ENCODE assay signal across 19 mouse cellular contexts in genomic region chr7:145190520-145190919, GRCm38 (mm10). TPM values are rescaled to one million over a fixed set of nuclear protein-coding genes. Genes with fewer than 3 reads are reported as not detected.
"Had no signal": no experiment of that assay in that cellular context is flagged by ENCODE, and none has a peak within 500 bp of the region (broad histone marks: within the 10 kb centered on the region; RNA-seq: fewer than 3 reads in every experiment).

No protein-coding gene starts in this region.

- H3K36me3 ChIP-seq: midbrain, embryonic 13.5 days; midbrain, embryonic 15.5 days; neural tube, embryonic 12.5 days had no signal

- DNase-seq: lung, adult 18-20 months; lung, embryonic 14.5 days; lung, postnatal 10 days; lung, postnatal 4 days; right cerebral cortex, postnatal 25 days; right cerebral cortex, postnatal 4 days; spleen, adult 18-20 months; thymus, adult 18-20 months; thymus, postnatal 25 days; thymus, postnatal 4 days had no signal

- H3K27ac ChIP-seq: liver, embryonic 14.5 days; midbrain, embryonic 13.5 days; midbrain, embryonic 15.5 days; neural tube, embryonic 12.5 days had no signal

- ATAC-seq: midbrain, embryonic 13.5 days; midbrain, embryonic 15.5 days had no signal

- H3K4me3 ChIP-seq: megakaryocyte, embryonic 14.5 days; midbrain, embryonic 13.5 days; midbrain, embryonic 15.5 days; neural tube, embryonic 12.5 days had no signal

RNA-seq across cellular contexts. Expression of gene 1810010D01Rik, which starts 17.4 kb away (rescaled TPM):
- total RNA-seq: midbrain, postnatal 0 days; monocyte, adult 5-6 weeks had no signal
- polyA plus RNA-seq: lung, embryonic 16.5 days; midbrain, embryonic 15.5 days; midbrain, postnatal 0 days; neural tube, embryonic 14.5 days had no signal
